Mouse (Mus musculus): Measurements from ENCODE around the gene Lactbl1. TPM values are rescaled to one million over a fixed set of nuclear protein-coding genes. Genes with fewer than 3 reads are reported as not detected.
A peak's percentile ranks its signal among the peaks of the same experiment; 100 is the strongest.

Lactbl1 gene
- polyA plus RNA-seq, 1 experiment from 2014 or later: not detected

DNA sequence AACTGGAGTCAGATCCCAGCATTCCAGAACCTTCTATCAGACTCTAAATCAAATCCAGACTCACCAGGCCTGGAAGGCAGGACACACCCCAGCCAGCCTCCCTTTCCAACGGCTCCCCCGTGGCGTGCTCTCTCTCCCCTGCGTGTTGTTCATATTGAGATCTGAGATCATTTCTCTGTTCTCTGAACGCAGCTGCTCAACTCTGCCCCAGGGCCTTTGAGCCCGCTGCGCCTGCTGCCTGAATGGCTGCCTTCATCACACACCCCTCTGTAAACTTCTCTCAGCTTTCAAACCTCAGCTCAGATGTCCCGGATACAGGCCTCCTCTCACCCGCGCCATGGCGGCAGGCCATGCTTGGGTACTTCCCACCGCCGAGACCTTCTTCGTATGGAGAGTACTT, 58.2 kb downstream of the Lactbl1 start:
- no peak for DNase-seq (ENCODE audit: low spot score)
- Histone ChIP-seq H3K9me3 (ENCODE audit: control insufficient read depth, low read length) (no peaks in the 10 kb centered on the region), H3K27ac (replicated peaks) (no peak overlapping the region), H3K36me3 (ENCODE audit: control insufficient read depth, insufficient read depth, low read length) (no peaks in the 10 kb centered on the region), H3K4me1 (replicated peaks; ENCODE audit: control insufficient read depth, insufficient read depth) (no peaks in the 10 kb centered on the region), H3K9ac (ENCODE audit: low read length) (no peak overlapping the region), H3K4me2 (replicated peaks; ENCODE audit: low read depth) (no peak overlapping the region), H3K4me3 (ENCODE audit: low read depth, low read length) (no peak overlapping the region), H3K27me3 (ENCODE audit: control insufficient read depth, insufficient read depth, low read length) (no peaks in the 10 kb centered on the region)
- WGBS: 81% methylated on average over 14 of the region's 14 CpGs
- no peak for ATAC-seq (ENCODE audit: low FRiP score, low TSS enrichment)
- TF ChIP-seq CTCF (IDR thresholded peaks at IDR 0.05; ENCODE audit: low read depth) (no peak), EP300 (optimal IDR thresholded peaks at IDR 0.05) (no peak)

DNA sequence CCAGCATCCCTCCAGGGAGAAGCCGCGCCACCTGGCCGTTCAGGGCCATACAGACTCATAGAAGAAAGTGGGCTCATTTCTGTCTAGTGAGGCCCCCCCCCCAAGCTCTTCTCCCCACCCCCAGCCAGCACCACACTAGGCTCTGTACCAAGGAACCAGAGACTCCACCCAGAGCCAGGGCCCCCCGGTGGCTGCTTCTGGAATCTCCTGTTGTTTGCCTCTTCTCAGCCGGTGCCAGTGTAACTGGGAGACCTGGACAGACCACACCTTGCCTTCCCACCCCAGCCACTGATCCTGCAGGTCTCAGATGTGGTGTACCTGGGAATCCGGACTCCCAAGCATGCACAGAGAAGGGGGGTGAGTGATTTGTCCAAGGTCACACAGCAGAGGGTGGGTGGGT, 62.1 kb downstream of the Lactbl1 start:
- TF ChIP-seq EP300 (optimal IDR thresholded peaks at IDR 0.05) (no peak), CTCF (IDR thresholded peaks at IDR 0.05; ENCODE audit: low read depth) (peak; percentile 40; the same call in 1 of the 2 replicates)
- WGBS: 75% methylated on average over 6 of the region's 6 CpGs
- no peak overlapping the region for H3K27ac ChIP-seq (replicated peaks)
- H3K4me2 ChIP-seq (replicated peaks; ENCODE audit: low read depth): no peak overlapping the region
- no peaks in the 10 kb centered on the region for H3K9me3 ChIP-seq (ENCODE audit: control insufficient read depth, low read length)
- no peaks in the 10 kb centered on the region for H3K36me3 ChIP-seq (ENCODE audit: control insufficient read depth, insufficient read depth, low read length)
- no peak overlapping the region for H3K4me3 ChIP-seq (ENCODE audit: low read depth, low read length)
- H3K4me1 ChIP-seq (replicated peaks; ENCODE audit: control insufficient read depth, insufficient read depth): no peaks in the 10 kb centered on the region
- H3K9ac ChIP-seq (ENCODE audit: low read length): no peak overlapping the region
- no peaks in the 10 kb centered on the region for H3K27me3 ChIP-seq (ENCODE audit: control insufficient read depth, insufficient read depth, low read length)
- peak; percentile 50 for DNase-seq (ENCODE audit: low spot score)
- ATAC-seq (ENCODE audit: low FRiP score, low TSS enrichment): no peak

DNA sequence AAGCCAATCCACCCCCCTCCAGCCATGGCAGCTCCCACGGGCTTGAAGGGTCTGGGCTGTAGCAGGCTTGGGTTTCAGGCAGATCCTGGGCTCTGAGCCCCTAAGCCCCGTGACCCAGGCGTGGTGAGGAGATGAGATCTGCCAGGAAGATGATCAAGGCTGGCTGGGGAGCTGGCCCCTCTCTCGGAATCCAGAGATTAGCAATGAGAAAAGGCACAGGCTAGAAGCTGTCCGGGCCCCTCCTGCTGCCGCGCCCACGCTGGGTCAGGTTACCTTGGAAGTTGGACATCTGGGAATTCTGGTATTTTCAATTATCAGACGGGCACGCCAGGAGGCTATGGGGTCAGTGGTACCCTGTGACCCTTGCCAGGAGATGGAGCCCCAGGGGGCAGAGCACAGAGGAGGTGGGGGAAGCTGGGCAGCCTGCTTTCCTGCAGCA, 63.0 kb downstream of the Lactbl1 start:
- H3K4me1 ChIP-seq (replicated peaks; ENCODE audit: control insufficient read depth, insufficient read depth): no peaks in the 10 kb centered on the region

DNA sequence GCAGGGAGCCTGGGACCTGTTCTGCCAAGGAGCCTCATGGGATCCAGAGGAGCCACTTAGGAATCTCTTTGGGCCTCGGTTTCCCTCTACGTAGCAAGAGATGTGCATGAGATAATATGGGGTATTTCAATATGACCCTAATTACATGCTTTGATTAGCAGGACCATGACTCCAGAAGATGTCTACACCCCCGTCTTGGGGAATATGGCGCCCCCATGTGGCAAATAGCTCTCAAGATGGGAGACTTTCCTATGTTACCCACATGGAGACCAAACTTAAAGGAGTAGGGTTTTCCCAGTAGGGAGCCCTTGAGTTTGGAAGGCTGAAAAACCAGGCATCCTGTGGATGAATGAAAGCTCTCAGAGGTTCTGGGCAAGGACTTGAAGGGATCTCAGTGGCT, 65.7 kb downstream of the Lactbl1 start:
- H3K4me2 ChIP-seq (replicated peaks; ENCODE audit: low read depth): no peak overlapping the region
- H3K27ac ChIP-seq (replicated peaks): no peak overlapping the region
- DNase-seq (ENCODE audit: low spot score) (no peak), ATAC-seq (ENCODE audit: low FRiP score, low TSS enrichment) (no peak)
- no peaks in the 10 kb centered on the region for H3K27me3 ChIP-seq (ENCODE audit: control insufficient read depth, insufficient read depth, low read length)
- H3K9me3 ChIP-seq (ENCODE audit: control insufficient read depth, low read length): no peaks in the 10 kb centered on the region
- H3K4me3 ChIP-seq (ENCODE audit: low read depth, low read length): no peak overlapping the region
- TF ChIP-seq CTCF (IDR thresholded peaks at IDR 0.05; ENCODE audit: low read depth): peak; percentile 35
- no peak for TF ChIP-seq EP300 (optimal IDR thresholded peaks at IDR 0.05)
- H3K4me1 ChIP-seq (replicated peaks; ENCODE audit: control insufficient read depth, insufficient read depth): no peaks in the 10 kb centered on the region
- no peak overlapping the region for H3K9ac ChIP-seq (ENCODE audit: low read length)
- no peaks in the 10 kb centered on the region; the same call in 1 of the 2 replicates for H3K36me3 ChIP-seq (ENCODE audit: control insufficient read depth, insufficient read depth, low read length)
- 69% methylated on average over 4 of the region's 4 CpGs for WGBS

More for the DNA sequence above, 63.0 kb downstream of the Lactbl1 start:
- H3K9me3 ChIP-seq (ENCODE audit: control insufficient read depth, low read length): no peaks in the 10 kb centered on the region
- ATAC-seq (ENCODE audit: low FRiP score, low TSS enrichment): peak; percentile 8; the same call in 1 of the 2 replicates
- DNase-seq (ENCODE audit: low spot score): no peak
- no peak overlapping the region for H3K4me3 ChIP-seq (ENCODE audit: low read depth, low read length)
- no peak overlapping the region for H3K9ac ChIP-seq (ENCODE audit: low read length)
- H3K4me2 ChIP-seq (replicated peaks; ENCODE audit: low read depth): no peak overlapping the region
- no peaks in the 10 kb centered on the region for H3K27me3 ChIP-seq (ENCODE audit: control insufficient read depth, insufficient read depth, low read length)
- 33% methylated on average over 10 of the region's 10 CpGs for WGBS
- TF ChIP-seq EP300 (optimal IDR thresholded peaks at IDR 0.05) (no peak), CTCF (IDR thresholded peaks at IDR 0.05; ENCODE audit: low read depth) (no peak)
- H3K36me3 ChIP-seq (ENCODE audit: control insufficient read depth, insufficient read depth, low read length): no peaks in the 10 kb centered on the region
- no peak overlapping the region; the same call in 1 of the 2 replicates for H3K27ac ChIP-seq (replicated peaks)

Small RNAs within 50 kb of the gene (microRNA-seq; reads per million reads assigned to microRNA genes)
- not detected for gene Gm22180

Other genes starting within 250 kb of the Lactbl1 start
- 0.06 and 0.34 TPM in 2 replicates for gene Htr1d, start 199.1 kb upstream of the Lactbl1 start, polyA plus RNA-seq (2015; fragmentation: Nextera tagmentation; extraction: Ambion mirVana)
- 0.33 and 0.40 TPM in 2 replicates for gene 6030445D17Rik, start 160.4 kb upstream of the Lactbl1 start, polyA plus RNA-seq (2015; fragmentation: Nextera tagmentation; extraction: Ambion mirVana)
- gene Luzp1, start 152.9 kb upstream of the Lactbl1 start, polyA plus RNA-seq (2015; fragmentation: Nextera tagmentation; extraction: Ambion mirVana): 54.6 and 67.8 TPM in 2 replicates
- 13.8 and 15.1 TPM in 2 replicates for gene Kdm1a, start 19.9 kb upstream of the Lactbl1 start, polyA plus RNA-seq (2015; fragmentation: Nextera tagmentation; extraction: Ambion mirVana)
- not detected in 2 replicates for gene Tex46, start 12.2 kb upstream of the Lactbl1 start, polyA plus RNA-seq (2015; fragmentation: Nextera tagmentation; extraction: Ambion mirVana)
- gene Ephb2, start 213.4 kb downstream of the Lactbl1 start, polyA plus RNA-seq (2015; fragmentation: Nextera tagmentation; extraction: Ambion mirVana): 2.3 and 2.5 TPM in 2 replicates